Mouse (Mus musculus): Measurements from ENCODE around the gene Krtap9-1. TPM values are rescaled to one million over a fixed set of nuclear protein-coding genes. Genes with fewer than 3 reads are reported as not detected.
"Not testable (repeated sequence)": the region's sequence is repeated elsewhere in the genome, so short reads cannot be mapped to it uniquely, and the experiment has no call there.

Gene Krtap9-1
- polyA plus RNA-seq, 1 experiment from 2014 or later: not detected

- not testable (repeated sequence) for H3K27me3 ChIP-seq (ENCODE audit: control insufficient read depth, insufficient read depth, low read length); H3K9me3 ChIP-seq (replicated peaks; ENCODE audit: control insufficient read depth, low read length); H3K27ac ChIP-seq (ENCODE audit: low read depth, low read length); ATAC-seq (replicated peaks; ENCODE audit: insufficient number of reproducible peaks, low FRiP score, low TSS enrichment); H3K9ac ChIP-seq (ENCODE audit: low read depth, low read length); H3K36me3 ChIP-seq (ENCODE audit: control insufficient read depth, insufficient read depth, low read length); H3K4me1 ChIP-seq (ENCODE audit: control insufficient read depth, insufficient read depth, low read length); H3K4me2 ChIP-seq; H3K4me3 ChIP-seq (ENCODE audit: low read depth, low read length)
- 47% methylated on average over 1 of the region's 1 CpGs for WGBS (ENCODE audit: insufficient replicate concordance)
Observed at GRCm38 (mm10) chr11:99878887-99879286, 5.7 kb downstream of the Krtap9-1 start, which contains the start of gene Gm11567. Gene Gm11567, plus strand, starts transcription at chr11:99879187.

GRCm38 (mm10) chr11:99907620-99908019 lies 34.4 kb downstream of the Krtap9-1 start, which contains the start of gene Krtap31-1:
Gene Krtap31-1, plus strand, starts transcription at chr11:99907920.
- Histone ChIP-seq H3K4me1 (ENCODE audit: control insufficient read depth, insufficient read depth, low read length) (no peaks in the 10 kb centered on the region), H3K27ac (ENCODE audit: low read depth, low read length) (no peak within 1 kb of the TSS), H3K36me3 (ENCODE audit: control insufficient read depth, insufficient read depth, low read length) (no peaks in the 10 kb centered on the region)

GRCm38 (mm10) chr11:99914451-99914850 lies 41.3 kb downstream of the Krtap9-1 start, which contains the start of gene Gm11565:
Gene Gm11565, plus strand, starts transcription at chr11:99914751.
- no peaks in the 10 kb centered on the region for H3K36me3 ChIP-seq (ENCODE audit: control insufficient read depth, insufficient read depth, low read length)
- no peak within 1 kb of the TSS for H3K9ac ChIP-seq (ENCODE audit: low read depth, low read length)
- H3K27ac ChIP-seq (ENCODE audit: low read depth, low read length): no peak within 1 kb of the TSS
- no peaks in the 10 kb centered on the region for H3K9me3 ChIP-seq (replicated peaks; ENCODE audit: control insufficient read depth, low read length)
- H3K27me3 ChIP-seq (ENCODE audit: control insufficient read depth, insufficient read depth, low read length): no peaks in the 10 kb centered on the region
- no peak within 1 kb of the TSS for H3K4me2 ChIP-seq
- no peak within 1 kb of the TSS for H3K4me3 ChIP-seq (ENCODE audit: low read depth, low read length)
- 77% methylated on average over 3 of the region's 3 CpGs for WGBS (ENCODE audit: insufficient replicate concordance)
- ATAC-seq (replicated peaks; ENCODE audit: insufficient number of reproducible peaks, low FRiP score, low TSS enrichment): no peak
- H3K4me1 ChIP-seq (ENCODE audit: control insufficient read depth, insufficient read depth, low read length): no peaks in the 10 kb centered on the region

More at GRCm38 (mm10) chr11:99907620-99908019, 34.4 kb downstream of the Krtap9-1 start, which contains the start of gene Krtap31-1:
- Histone ChIP-seq H3K4me2 (no peak within 1 kb of the TSS), H3K9ac (ENCODE audit: low read depth, low read length) (no peak within 1 kb of the TSS), H3K4me3 (ENCODE audit: low read depth, low read length) (no peak within 1 kb of the TSS), H3K27me3 (ENCODE audit: control insufficient read depth, insufficient read depth, low read length) (no peaks in the 10 kb centered on the region), H3K9me3 (replicated peaks; ENCODE audit: control insufficient read depth, low read length) (no peaks in the 10 kb centered on the region)
- no peak for ATAC-seq (replicated peaks; ENCODE audit: insufficient number of reproducible peaks, low FRiP score, low TSS enrichment)
- WGBS (ENCODE audit: insufficient replicate concordance): 67% methylated on average over 2 of the region's 2 CpGs

Other genes with a start within 250 kb of the Krtap9-1 start
- gene Krtap4-1, start 245.2 kb upstream of the Krtap9-1 start, polyA plus RNA-seq (2014; fragmentation: Nextera tagmentation; extraction: Ambion mirVana): not detected in 2 replicates
- not detected in 2 replicates for gene Krtap4-2, start 238.3 kb upstream of the Krtap9-1 start, polyA plus RNA-seq (2014; fragmentation: Nextera tagmentation; extraction: Ambion mirVana)
- not detected in 2 replicates for gene Krtap4-7, start 229.3 kb upstream of the Krtap9-1 start, polyA plus RNA-seq (2014; fragmentation: Nextera tagmentation; extraction: Ambion mirVana)
- not detected in 2 replicates for gene Gm11555, start 223.2 kb upstream of the Krtap9-1 start, polyA plus RNA-seq (2014; fragmentation: Nextera tagmentation; extraction: Ambion mirVana)
- not detected in 2 replicates for gene Gm11563, start 214.4 kb upstream of the Krtap9-1 start, polyA plus RNA-seq (2014; fragmentation: Nextera tagmentation; extraction: Ambion mirVana)
- gene Krtap4-6, start 207.4 kb upstream of the Krtap9-1 start, polyA plus RNA-seq (2014; fragmentation: Nextera tagmentation; extraction: Ambion mirVana): not detected in 2 replicates
- gene Gm14190, start 182.6 kb upstream of the Krtap9-1 start, polyA plus RNA-seq (2014; fragmentation: Nextera tagmentation; extraction: Ambion mirVana): not detected in 2 replicates
- not detected in 2 replicates for gene Gm14180, start 139.1 kb upstream of the Krtap9-1 start, polyA plus RNA-seq (2014; fragmentation: Nextera tagmentation; extraction: Ambion mirVana)
- not detected in 2 replicates for gene Gm11595, start 100.5 kb upstream of the Krtap9-1 start, polyA plus RNA-seq (2014; fragmentation: Nextera tagmentation; extraction: Ambion mirVana)
- gene Krtap4-8, start 92.7 kb upstream of the Krtap9-1 start, polyA plus RNA-seq (2014; fragmentation: Nextera tagmentation; extraction: Ambion mirVana): not detected in 2 replicates
- gene Krtap4-9, start 88.2 kb upstream of the Krtap9-1 start, polyA plus RNA-seq (2014; fragmentation: Nextera tagmentation; extraction: Ambion mirVana): not detected in 2 replicates
- not detected in 2 replicates for gene Gm11596, start 79.9 kb upstream of the Krtap9-1 start, polyA plus RNA-seq (2014; fragmentation: Nextera tagmentation; extraction: Ambion mirVana)
- not detected in 2 replicates for gene Gm11569, start 74.5 kb upstream of the Krtap9-1 start, polyA plus RNA-seq (2014; fragmentation: Nextera tagmentation; extraction: Ambion mirVana)
- gene Gm11554, start 68.9 kb upstream of the Krtap9-1 start, polyA plus RNA-seq (2014; fragmentation: Nextera tagmentation; extraction: Ambion mirVana): not detected in 2 replicates
- not detected in 2 replicates for gene Krtap4-13, start 63.5 kb upstream of the Krtap9-1 start, polyA plus RNA-seq (2014; fragmentation: Nextera tagmentation; extraction: Ambion mirVana)
- gene Gm11564, start 57.7 kb upstream of the Krtap9-1 start, polyA plus RNA-seq (2014; fragmentation: Nextera tagmentation; extraction: Ambion mirVana): not detected in 2 replicates
- gene 2300003K06Rik, start 35.3 kb upstream of the Krtap9-1 start, polyA plus RNA-seq (2014; fragmentation: Nextera tagmentation; extraction: Ambion mirVana): not detected in 2 replicates
- not detected in 2 replicates for gene Krtap4-16, start 21.8 kb upstream of the Krtap9-1 start, polyA plus RNA-seq (2014; fragmentation: Nextera tagmentation; extraction: Ambion mirVana)
- gene Gm11568, start 15.5 kb upstream of the Krtap9-1 start, polyA plus RNA-seq (2014; fragmentation: Nextera tagmentation; extraction: Ambion mirVana): not detected in 2 replicates
- gene Gm11559, start 8.9 kb upstream of the Krtap9-1 start, polyA plus RNA-seq (2014; fragmentation: Nextera tagmentation; extraction: Ambion mirVana): not detected in 2 replicates
- gene Gm11567, start 5.8 kb downstream of the Krtap9-1 start, polyA plus RNA-seq (2014; fragmentation: Nextera tagmentation; extraction: Ambion mirVana): not detected in 2 replicates
- gene Krtap31-1, start 34.5 kb downstream of the Krtap9-1 start, polyA plus RNA-seq (2014; fragmentation: Nextera tagmentation; extraction: Ambion mirVana): not detected in 2 replicates
- not detected in 2 replicates for gene Gm11565, start 41.4 kb downstream of the Krtap9-1 start, polyA plus RNA-seq (2014; fragmentation: Nextera tagmentation; extraction: Ambion mirVana)
- gene Krtap31-2, start 62.9 kb downstream of the Krtap9-1 start, polyA plus RNA-seq (2014; fragmentation: Nextera tagmentation; extraction: Ambion mirVana): not detected in 2 replicates
- not detected in 2 replicates for gene Krtap9-5, start 75.1 kb downstream of the Krtap9-1 start, polyA plus RNA-seq (2014; fragmentation: Nextera tagmentation; extraction: Ambion mirVana)
- gene Krtap29-1, start 105.7 kb downstream of the Krtap9-1 start, polyA plus RNA-seq (2014; fragmentation: Nextera tagmentation; extraction: Ambion mirVana): not detected in 2 replicates
- not detected in 2 replicates for gene Krtap16-1, start 113.2 kb downstream of the Krtap9-1 start, polyA plus RNA-seq (2014; fragmentation: Nextera tagmentation; extraction: Ambion mirVana)
- gene Krtap17-1, start 120.6 kb downstream of the Krtap9-1 start, polyA plus RNA-seq (2014; fragmentation: Nextera tagmentation; extraction: Ambion mirVana): not detected in 2 replicates
- not detected in 2 replicates for gene Krt33a, start 142.8 kb downstream of the Krtap9-1 start, polyA plus RNA-seq (2014; fragmentation: Nextera tagmentation; extraction: Ambion mirVana)
- not detected in 2 replicates for gene Krt33b, start 156.5 kb downstream of the Krtap9-1 start, polyA plus RNA-seq (2014; fragmentation: Nextera tagmentation; extraction: Ambion mirVana)
- not detected in 2 replicates for gene Krt34, start 168.2 kb downstream of the Krtap9-1 start, polyA plus RNA-seq (2014; fragmentation: Nextera tagmentation; extraction: Ambion mirVana)
- gene Krt31, start 177.2 kb downstream of the Krtap9-1 start, polyA plus RNA-seq (2014; fragmentation: Nextera tagmentation; extraction: Ambion mirVana): not detected in 2 replicates
- gene Krt32, start 214.8 kb downstream of the Krtap9-1 start, polyA plus RNA-seq (2014; fragmentation: Nextera tagmentation; extraction: Ambion mirVana): not detected in 2 replicates
- gene Krt35, start 222.9 kb downstream of the Krtap9-1 start, polyA plus RNA-seq (2014; fragmentation: Nextera tagmentation; extraction: Ambion mirVana): not detected in 2 replicates
- not detected in 2 replicates for gene Krt36, start 232.2 kb downstream of the Krtap9-1 start, polyA plus RNA-seq (2014; fragmentation: Nextera tagmentation; extraction: Ambion mirVana)
- gene Krt13, start 248.2 kb downstream of the Krtap9-1 start, polyA plus RNA-seq (2014; fragmentation: Nextera tagmentation; extraction: Ambion mirVana): not detected in 2 replicates